Mouse (Mus musculus): ENCODE data around the gene Ccnt1.

DNA sequence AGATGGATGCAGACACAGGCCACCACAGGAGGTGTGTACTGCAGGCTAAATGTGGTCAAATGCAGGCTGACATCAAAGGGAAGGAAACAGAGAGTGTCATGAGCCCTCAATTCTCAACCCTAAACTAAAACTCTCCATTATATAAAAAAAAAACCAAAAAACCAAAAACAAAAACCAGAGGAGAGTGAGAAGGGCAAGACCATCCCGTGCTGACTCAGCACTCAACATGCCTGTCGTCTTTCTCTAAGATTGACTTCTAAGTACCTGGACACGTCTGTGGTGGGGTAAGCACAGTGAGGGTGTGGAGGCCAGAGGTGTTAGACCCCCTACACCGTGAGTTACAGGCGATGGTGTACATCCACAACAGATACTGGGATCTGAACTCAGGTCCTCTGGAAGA is 23.9 kb downstream of the Ccnt1 start:
- no peak for TF ChIP-seq CTCF (IDR thresholded peaks at IDR 0.05; ENCODE audit: low read depth, low read length)
- no peak for TF ChIP-seq POLR2A (IDR thresholded peaks at IDR 0.05; ENCODE audit: insufficient read depth, low read length)

Data from ES-Bruce4 (cell line).